Mouse (Mus musculus): ENCODE data around the gene Pde6c. TPM values are rescaled to one million over a fixed set of nuclear protein-coding genes. Genes with fewer than 3 reads are reported as not detected.

The Pde6c gene
- total and polyA plus RNA-seq, 3 experiments = not detected

DNA sequence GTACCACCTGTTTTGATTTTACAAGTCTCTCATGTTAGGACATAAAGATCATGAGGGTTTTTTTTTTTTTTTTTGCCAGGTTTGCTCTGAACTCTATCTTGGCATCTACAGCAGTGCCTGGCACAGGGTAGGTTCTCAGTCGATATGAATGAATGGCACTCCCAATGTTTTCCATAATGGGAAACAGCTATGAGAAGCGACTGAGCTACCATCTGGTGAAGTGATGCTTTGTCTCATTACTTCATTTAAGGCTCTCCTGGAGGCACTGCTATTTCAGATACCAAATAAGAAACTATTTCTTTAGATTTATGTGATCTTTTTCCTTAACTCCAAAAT, 54.7 kb downstream of the Pde6c start:
- no peaks in the 10 kb centered on the region for H3K79me2 ChIP-seq (replicated peaks; ENCODE audit: control insufficient read depth, extremely low read depth, insufficient read depth, poor library complexity, severe bottlenecking)
- DNase-seq (ENCODE audit: extremely low read depth) = no peak
- no peak overlapping the region for H3K9ac ChIP-seq (ENCODE audit: insufficient read depth, low read depth)
- dilution Hi-C loops (cut with MboI; ENCODE audit: extremely low pct_ligation_motif_present, extremely low pct_unique_long_range_greater_than_20kb, low sequenced_read_pairs) (no loop called here), in situ Hi-C loops (cut with MboI; ENCODE audit: low pct_ligation_motif_present, low pct_unique_long_range_greater_than_20kb, low sequenced_read_pairs) (loop anchor here (25.0 kb wide), 1 partner anchor 225 kb away; no protein-coding TSS in a partner anchor)
- no peak overlapping the region for H3K27ac ChIP-seq (ENCODE audit: insufficient read depth, low read depth)
- H3K36me3 ChIP-seq (replicated peaks in 1 of 2; ENCODE audit: control insufficient read depth in 1 of 2, insufficient read depth in 1 of 2, low read length in 1 of 2) = peaks cover 4 to 60% of the 10 kb centered on the region in 2 experiments
- H3K4me3 ChIP-seq (replicated peaks in 1 of 3; ENCODE audit: low read depth in 2 of 3, low read length in 2 of 3, poor library complexity in 1 of 3) = no peak overlapping the region
- H3K4me1 ChIP-seq (ENCODE audit: control insufficient read depth in 1 of 2, insufficient read depth in 2 of 2) = no peaks in the 10 kb centered on the region; a peak in 1 of 4 replicates
- no peaks in the 10 kb centered on the region for H3K9me3 ChIP-seq (replicated peaks; ENCODE audit: low read length)
- no peaks in the 10 kb centered on the region for H3K27me3 ChIP-seq (replicated peaks)
- TF ChIP-seq RCOR1 (conservative IDR thresholded peaks at IDR 0.05; ENCODE audit: low read depth, low read length) = no peak
- no peak for TF ChIP-seq E2F4 (IDR thresholded peaks at IDR 0.05; ENCODE audit: insufficient replicate concordance, low read depth, low read length)
- no peak for TF ChIP-seq ZKSCAN1 (IDR thresholded peaks at IDR 0.05; ENCODE audit: borderline replicate concordance, low read depth, low read length)
- TF ChIP-seq RAD21 (IDR thresholded peaks at IDR 0.05; ENCODE audit: low read depth, low read length) = no peak
- no peak for TF ChIP-seq JUND (conservative IDR thresholded peaks at IDR 0.05; ENCODE audit: low read depth, low read length)
- TF ChIP-seq MAZ (IDR thresholded peaks at IDR 0.05; ENCODE audit: low read depth, low read length) = no peak
- no peak for TF ChIP-seq MYC (IDR thresholded peaks at IDR 0.05; ENCODE audit: low read depth, low read length)
- TF ChIP-seq PAX5 (IDR thresholded peaks at IDR 0.05; ENCODE audit: low read length) = no peak
- TF ChIP-seq MAX (IDR thresholded peaks at IDR 0.05; ENCODE audit: low read length) = no peak
- no peak for TF ChIP-seq HCFC1 (IDR thresholded peaks at IDR 0.05; ENCODE audit: low read depth, low read length)
- TF ChIP-seq EP300 (IDR thresholded peaks at IDR 0.05; ENCODE audit: low read length) = no peak
- H3K4me2 ChIP-seq (ENCODE audit: insufficient read depth, low read depth, poor library complexity, severe bottlenecking) = no peak overlapping the region

DNA sequence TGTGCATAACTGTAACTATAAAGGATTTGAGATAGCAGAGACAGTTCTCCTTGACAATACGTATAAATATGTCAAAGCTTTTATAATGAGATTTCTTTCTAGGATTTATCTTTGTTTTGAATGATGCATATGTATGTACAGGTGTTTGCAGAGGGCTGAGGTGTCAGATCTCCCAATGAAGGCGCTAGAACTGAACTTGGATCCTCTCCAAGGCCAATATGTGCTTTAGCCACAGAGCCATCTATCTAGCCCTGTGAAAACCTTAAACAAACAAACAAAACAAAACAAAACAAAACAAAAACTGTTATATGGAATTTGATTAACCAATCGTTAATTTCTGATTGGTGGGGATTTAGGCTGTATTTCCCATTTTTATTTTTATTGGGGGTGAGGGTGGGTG, 58.0 kb downstream of the Pde6c start:
- Histone ChIP-seq H3K27ac (ENCODE audit: insufficient read depth, low read depth) (no peak overlapping the region), H3K9ac (ENCODE audit: insufficient read depth, low read depth) (no peak overlapping the region), H3K9me3 (replicated peaks; ENCODE audit: low read length) (peaks cover 4% of the 10 kb centered on the region), H3K79me2 (replicated peaks; ENCODE audit: control insufficient read depth, extremely low read depth, insufficient read depth, poor library complexity, severe bottlenecking) (no peaks in the 10 kb centered on the region), H3K27me3 (replicated peaks) (no peaks in the 10 kb centered on the region), H3K36me3 (replicated peaks in 1 of 2; ENCODE audit: control insufficient read depth in 1 of 2, insufficient read depth in 1 of 2, low read length in 1 of 2) (peaks cover 20 to 63% of the 10 kb centered on the region in 2 experiments), H3K4me2 (ENCODE audit: insufficient read depth, low read depth, poor library complexity, severe bottlenecking) (no peak overlapping the region), H3K4me3 (replicated peaks in 1 of 3; ENCODE audit: low read depth in 2 of 3, low read length in 2 of 3, poor library complexity in 1 of 3) (no peak overlapping the region), H3K4me1 (ENCODE audit: control insufficient read depth in 1 of 2, insufficient read depth in 2 of 2) (no peaks in the 10 kb centered on the region; a peak in 1 of 4 replicates)
- no peak for DNase-seq (ENCODE audit: extremely low read depth)
- in situ Hi-C loops (cut with MboI; ENCODE audit: low pct_ligation_motif_present, low pct_unique_long_range_greater_than_20kb, low sequenced_read_pairs) (loop anchor here (25.0 kb wide), 1 partner anchor 228 kb away; no protein-coding TSS in a partner anchor), dilution Hi-C loops (cut with MboI; ENCODE audit: extremely low pct_ligation_motif_present, extremely low pct_unique_long_range_greater_than_20kb, low sequenced_read_pairs) (no loop called here)
- TF ChIP-seq ZC3H11A (IDR thresholded peaks at IDR 0.05; ENCODE audit: low read depth, low read length) (no peak), ZNF384 (IDR thresholded peaks at IDR 0.05; ENCODE audit: low read depth, low read length) (no peak), RCOR1 (conservative IDR thresholded peaks at IDR 0.05; ENCODE audit: low read depth, low read length) (no peak), BHLHE40 (IDR thresholded peaks at IDR 0.05; ENCODE audit: low read depth, low read length) (no peak), IRF4 (IDR thresholded peaks at IDR 0.05; ENCODE audit: low read depth, low read length) (no peak), JUN (IDR thresholded peaks at IDR 0.05; ENCODE audit: insufficient read depth, low read depth, low read length) (no peak), GABPA (IDR thresholded peaks at IDR 0.05; ENCODE audit: insufficient replicate concordance, low read depth, low read length) (no peak), EP300 (IDR thresholded peaks at IDR 0.05; ENCODE audit: low read length) (no peak), POLR2AphosphoS2 (IDR thresholded peaks at IDR 0.05; ENCODE audit: low read depth, low read length) (no peak), USF2 (conservative IDR thresholded peaks at IDR 0.05; ENCODE audit: low read depth, low read length) (no peak), CHD1 (IDR thresholded peaks at IDR 0.05; ENCODE audit: low read depth, low read length) (no peak), PAX5 (IDR thresholded peaks at IDR 0.05; ENCODE audit: low read length) (no peak), KAT2A (IDR thresholded peaks at IDR 0.05; ENCODE audit: insufficient replicate concordance, low read length) (no peak), TCF12 (IDR thresholded peaks at IDR 0.05; ENCODE audit: low read depth, low read length) (no peak)
